Mouse (Mus musculus) kidney, adult 11 months (tissue): ENCODE measurements around the gene Lenep.
"Not testable (repeated sequence)": the region's sequence is repeated elsewhere in the genome, so short reads cannot be mapped to it uniquely, and the experiment has no call there.

ENCODE experiments used
- DNase-seq: peaks from one replicate; pipeline ENCODE4 v3.0.0; 2022

Gene Lenep

GRCm38 (mm10) chr3:89402693-89403092, at the start of gene Lenep:
Lenep (minus strand) TSS chr3:89402793.
- no peak for DNase-seq

- no peak for DNase-seq
Observed at GRCm38 (mm10) chr3:89451916-89452315, 49.3 kb upstream of the Lenep start.

- peak; percentile 71 for DNase-seq
Observed at GRCm38 (mm10) chr3:89449541-89449940, 46.9 kb upstream of the Lenep start.

- DNase-seq: peak; percentile 63
Observed at GRCm38 (mm10) chr3:89448720-89449537, 46.3 kb upstream of the Lenep start.

- DNase-seq: no peak
Observed at GRCm38 (mm10) chr3:89440691-89441090, 38.1 kb upstream of the Lenep start.

GRCm38 (mm10) chr3:89437269-89437668, 34.7 kb upstream of the Lenep start:
- DNase-seq: peak; percentile 33

GRCm38 (mm10) chr3:89436176-89437113, 33.9 kb upstream of the Lenep start, which contains the start of gene Pbxip1:
Pbxip1 (plus strand) TSS chr3:89436706.
- peak; percentile 74 for DNase-seq

- DNase-seq: no peak
Observed at GRCm38 (mm10) chr3:89435041-89435440, 32.4 kb upstream of the Lenep start.

- no peak for DNase-seq
Observed at GRCm38 (mm10) chr3:89434532-89434931, 31.9 kb upstream of the Lenep start.

GRCm38 (mm10) chr3:89432606-89433005, 30.0 kb upstream of the Lenep start:
- DNase-seq: no peak

- DNase-seq: peak; percentile 97
Observed at GRCm38 (mm10) chr3:89430171-89431159, 27.9 kb upstream of the Lenep start, which contains the start of gene Pygo2. Pygo2 (plus strand) TSS chr3:89430214.

GRCm38 (mm10) chr3:89429021-89429420, 26.4 kb upstream of the Lenep start:
- DNase-seq: not testable (repeated sequence)

- DNase-seq: no peak
Observed at GRCm38 (mm10) chr3:89425876-89426275, 23.3 kb upstream of the Lenep start.

- DNase-seq: no peak
Observed at GRCm38 (mm10) chr3:89425141-89425525, 22.5 kb upstream of the Lenep start.

GRCm38 (mm10) chr3:89424416-89425140, 22.0 kb upstream of the Lenep start:
- no peak for DNase-seq

GRCm38 (mm10) chr3:89422556-89423205, 20.1 kb upstream of the Lenep start:
- no peak for DNase-seq

GRCm38 (mm10) chr3:89421810-89422473, 19.3 kb upstream of the Lenep start:
- DNase-seq: no peak

GRCm38 (mm10) chr3:89421002-89421774, 18.6 kb upstream of the Lenep start:
- peak; percentile 81 for DNase-seq

- DNase-seq: no peak
Observed at GRCm38 (mm10) chr3:89420421-89420820, 17.8 kb upstream of the Lenep start.

- DNase-seq: no peak
Observed at GRCm38 (mm10) chr3:89419981-89420380, 17.4 kb upstream of the Lenep start.
